In the genomic region with DNA sequence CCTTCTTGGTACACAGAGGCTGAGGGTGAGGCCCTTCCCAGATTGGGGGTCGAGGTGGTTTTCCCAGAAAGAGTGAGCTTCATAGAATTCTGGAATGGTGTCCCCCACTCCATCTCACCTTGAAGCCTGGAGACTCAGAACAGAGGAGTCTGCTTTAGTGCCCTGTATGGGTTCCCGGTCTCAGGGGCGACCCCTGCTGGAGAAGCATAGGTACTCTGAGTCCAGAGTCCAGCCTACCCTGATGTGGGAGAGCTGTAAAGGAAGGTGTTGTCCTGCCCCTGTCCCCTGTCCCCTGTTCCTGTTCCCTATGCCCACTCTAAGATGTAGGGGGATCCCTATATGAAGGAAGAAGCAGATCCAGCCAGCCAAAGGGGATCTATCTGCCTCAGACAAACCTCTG, we compare ENCODE assay signal across 8 mouse cellular contexts.
DNase-seq lines count a peak whose midpoint lies in the region; ATAC-seq and TF ChIP-seq lines count a peak whose summit lies in the region.

No protein-coding gene starts in this region.

- peak; percentile 68 for TF ChIP-seq CTCF in cortical plate, adult 2 months (IDR thresholded peaks at IDR 0.05; ENCODE audit: extremely low read depth, insufficient read depth, low read length)
- TF ChIP-seq CTCF in lung, postnatal 0 days (IDR thresholded peaks at IDR 0.05) = peak; percentile 83

- no peak overlapping the region for H3K4me2 ChIP-seq in liver, embryonic 12.5 days
- no peak overlapping the region for H3K4me2 ChIP-seq in intestine, embryonic 16.5 days (ENCODE audit: low read depth, low read length)
- H3K4me2 ChIP-seq in lung, postnatal 0 days (replicated peaks; ENCODE audit: low read depth, low read length) = no peak overlapping the region

- TF ChIP-seq EP300 in lung, postnatal 0 days (IDR thresholded peaks at IDR 0.05) = no peak

- no peaks in the 10 kb centered on the region for H3K9me3 ChIP-seq in liver, embryonic 12.5 days (replicated peaks)
- no peaks in the 10 kb centered on the region for H3K9me3 ChIP-seq in intestine, embryonic 16.5 days (ENCODE audit: control insufficient read depth, low read length)
- no peaks in the 10 kb centered on the region for H3K9me3 ChIP-seq in lung, postnatal 0 days (ENCODE audit: low read length)

- no peaks in the 10 kb centered on the region for H3K4me1 ChIP-seq in liver, embryonic 12.5 days
- peaks cover 9% of the 10 kb centered on the region; the same call in 1 of the 2 replicates for H3K4me1 ChIP-seq in cortical plate, adult 2 months (ENCODE audit: control insufficient read depth, insufficient read depth, low read length)
- H3K4me1 ChIP-seq in intestine, embryonic 16.5 days (ENCODE audit: control insufficient read depth, insufficient read depth, low read length) = peaks cover 7% of the 10 kb centered on the region; the same call in 1 of the 2 replicates
- no peaks in the 10 kb centered on the region for H3K4me1 ChIP-seq in lung, postnatal 0 days (ENCODE audit: insufficient read depth, low read depth, low read length)

- no peak for ATAC-seq in liver, embryonic 12.5 days
- ATAC-seq in intestine, embryonic 16.5 days = peak; percentile 76
- ATAC-seq in lung, postnatal 0 days = no peak
- no peak for ATAC-seq in inflammation-experienced regulatory T-cells, adult 6 months

- H3K36me3 ChIP-seq in liver, embryonic 12.5 days = no peaks in the 10 kb centered on the region
- H3K36me3 ChIP-seq in intestine, embryonic 16.5 days (ENCODE audit: control insufficient read depth, insufficient read depth, low read length) = no peaks in the 10 kb centered on the region
- no peaks in the 10 kb centered on the region for H3K36me3 ChIP-seq in lung, postnatal 0 days (ENCODE audit: insufficient read depth, low read length)

- no peak overlapping the region for H3K27ac ChIP-seq in liver, embryonic 12.5 days
- peak overlapping the region; percentile 67 for H3K27ac ChIP-seq in cortical plate, adult 2 months (ENCODE audit: insufficient read depth, low read length)
- no peak overlapping the region for H3K27ac ChIP-seq in intestine, embryonic 16.5 days (ENCODE audit: low read length)
- H3K27ac ChIP-seq in lung, postnatal 0 days (ENCODE audit: low read length) = no peak overlapping the region

- 5% methylated on average over 3 of the region's 3 CpGs for WGBS in liver, embryonic 12.5 days (ENCODE audit: insufficient replicate concordance)
- 12% methylated on average over 3 of the region's 3 CpGs for WGBS in intestine, embryonic 16.5 days
- WGBS in lung, postnatal 0 days = 12% methylated on average over 3 of the region's 3 CpGs

- 0 out of 2 replicates have a peak, but pooled peaks cover 3% of the 10 kb centered on the region for H3K27me3 ChIP-seq in liver, embryonic 12.5 days (replicated peaks)
- no peaks in the 10 kb centered on the region for H3K27me3 ChIP-seq in intestine, embryonic 16.5 days (replicated peaks; ENCODE audit: control insufficient read depth, insufficient read depth, low read length)
- no peaks in the 10 kb centered on the region for H3K27me3 ChIP-seq in lung, postnatal 0 days (replicated peaks; ENCODE audit: insufficient read depth, low read length)

- DNase-seq in liver (peak; percentile 78), WW6 (ENCODE audit: low read depth, low spot score) (peak; percentile 14)
- DNase-seq in lung, postnatal 0 days (ENCODE audit: low spot score) = peak; percentile 67
- peak; percentile 30 for DNase-seq in spleen, adult 12 weeks (ENCODE audit: low spot score)

- no peak overlapping the region for H3K9ac ChIP-seq in liver, embryonic 12.5 days
- no peak overlapping the region for H3K9ac ChIP-seq in intestine, embryonic 16.5 days (ENCODE audit: low read depth, low read length)
- H3K9ac ChIP-seq in lung, postnatal 0 days (replicated peaks; ENCODE audit: low read depth) = no peak overlapping the region

- no peak for TF ChIP-seq POLR2A in cortical plate, adult 2 months (IDR thresholded peaks at IDR 0.05; ENCODE audit: extremely low read depth, insufficient read depth, low read length)

- no peak overlapping the region for H3K4me3 ChIP-seq in liver, embryonic 12.5 days
- no peak overlapping the region for H3K4me3 ChIP-seq in cortical plate, adult 2 months (ENCODE audit: insufficient read depth, low read length)
- no peak overlapping the region for H3K4me3 ChIP-seq in intestine, embryonic 16.5 days (ENCODE audit: low read length)
- no peak overlapping the region for H3K4me3 ChIP-seq in lung, postnatal 0 days (ENCODE audit: low read depth, low read length)

Comparison
In these comparisons a context has a peak if more than half of its experiments do, and no peak if none do; other contexts are left out.
1. DNase-seq: peak in every context shown above with its lines; median percentile 78 in liver; 67 in lung, postnatal 0 days; 30 in spleen, adult 12 weeks; 14 in WW6.